Comparison of ENCODE assay signal across 7 mouse cellular contexts in genomic region chr11:118145771-118146351, GRCm38 (mm10). TPM values are rescaled to one million over a fixed set of nuclear protein-coding genes. Genes with fewer than 3 reads are reported as not detected.
A peak's percentile ranks its signal among the peaks of the same experiment; 100 is the strongest.
DNase-seq lines count a peak whose midpoint lies in the region; ATAC-seq and TF ChIP-seq lines count a peak whose summit lies in the region.

No protein-coding gene starts in this region.

- peaks cover 8% of the 10 kb centered on the region for H3K4me1 ChIP-seq in cortical plate, adult 2 months (ENCODE audit: control insufficient read depth, insufficient read depth, low read length)
- H3K4me1 ChIP-seq in intestine, embryonic 15.5 days (replicated peaks): peaks cover 23% of the 10 kb centered on the region
- no peaks in the 10 kb centered on the region for H3K4me1 ChIP-seq in lung, postnatal 0 days (ENCODE audit: insufficient read depth, low read depth, low read length)
- H3K4me1 ChIP-seq in stomach, embryonic 16.5 days (ENCODE audit: control insufficient read depth, insufficient read depth, low read length): peaks cover 15% of the 10 kb centered on the region; the same call in 1 of the 2 replicates

- peak; percentile 50; the same call in 1 of the 2 replicates for ATAC-seq in intestine, embryonic 15.5 days
- ATAC-seq in lung, postnatal 0 days: peak; percentile 95
- peak; percentile 46; the same call in 1 of the 2 replicates for ATAC-seq in stomach, embryonic 16.5 days (ENCODE audit: insufficient read depth, low FRiP score)

- 0 out of 2 replicates have a peak overlapping the region, but pooled peaks have one; percentile 12 for H3K27ac ChIP-seq in cortical plate, adult 2 months (ENCODE audit: insufficient read depth, low read length)
- no peak overlapping the region for H3K27ac ChIP-seq in intestine, embryonic 15.5 days
- peak overlapping the region; percentile 84 for H3K27ac ChIP-seq in lung, postnatal 0 days (ENCODE audit: low read length)
- H3K27ac ChIP-seq in stomach, embryonic 16.5 days (ENCODE audit: low read length): peak overlapping the region; percentile 79

- WGBS in intestine, embryonic 15.5 days: 59% methylated on average over 16 of the region's 16 CpGs
- 51% methylated on average over 16 of the region's 16 CpGs for WGBS in lung, postnatal 0 days
- 56% methylated on average over 16 of the region's 16 CpGs for WGBS in stomach, embryonic 16.5 days

- 0 out of 2 replicates have a peak, but pooled peaks have one; percentile 27 for TF ChIP-seq POLR2A in cortical plate, adult 2 months (IDR thresholded peaks at IDR 0.05; ENCODE audit: extremely low read depth, insufficient read depth, low read length)

- no peaks in the 10 kb centered on the region for H3K27me3 ChIP-seq in intestine, embryonic 15.5 days (replicated peaks)
- no peaks in the 10 kb centered on the region for H3K27me3 ChIP-seq in lung, postnatal 0 days (replicated peaks; ENCODE audit: insufficient read depth, low read length)
- no peaks in the 10 kb centered on the region for H3K27me3 ChIP-seq in stomach, embryonic 16.5 days (ENCODE audit: control insufficient read depth, insufficient read depth, low read length)

- no peaks in the 10 kb centered on the region for H3K9me3 ChIP-seq in intestine, embryonic 15.5 days
- no peaks in the 10 kb centered on the region for H3K9me3 ChIP-seq in lung, postnatal 0 days (ENCODE audit: low read length)
- H3K9me3 ChIP-seq in stomach, embryonic 16.5 days (replicated peaks; ENCODE audit: control insufficient read depth, low read length): no peaks in the 10 kb centered on the region

- H3K4me2 ChIP-seq in intestine, embryonic 15.5 days (replicated peaks): 0 out of 2 replicates have a peak overlapping the region, but pooled peaks have one; percentile 14
- peak overlapping the region; percentile 41 for H3K4me2 ChIP-seq in lung, postnatal 0 days (replicated peaks; ENCODE audit: low read depth, low read length)
- 0 out of 2 replicates have a peak overlapping the region, but pooled peaks have one; percentile 5 for H3K4me2 ChIP-seq in stomach, embryonic 16.5 days (ENCODE audit: low read depth, low read length)

- DNase-seq in NIH3T3 (ENCODE audit: low read depth): peak; percentile 52
- DNase-seq in lung, postnatal 0 days (ENCODE audit: low spot score): peak; percentile 89
- no peak for DNase-seq in ovary, postnatal 14 days (ENCODE audit: low spot score)
- DNase-seq in cerebellum, adult 18-20 months: no peak

- H3K9ac ChIP-seq in intestine, embryonic 15.5 days: no peak overlapping the region
- H3K9ac ChIP-seq in lung, postnatal 0 days (replicated peaks; ENCODE audit: low read depth): 0 out of 2 replicates have a peak overlapping the region, but pooled peaks have one; percentile 12
- H3K9ac ChIP-seq in stomach, embryonic 16.5 days (ENCODE audit: low read length): peak overlapping the region; percentile 40; the same call in 1 of the 2 replicates

- H3K36me3 ChIP-seq in intestine, embryonic 15.5 days: no peaks in the 10 kb centered on the region
- no peaks in the 10 kb centered on the region for H3K36me3 ChIP-seq in lung, postnatal 0 days (ENCODE audit: insufficient read depth, low read length)
- H3K36me3 ChIP-seq in stomach, embryonic 16.5 days (ENCODE audit: control insufficient read depth, insufficient read depth, low read length): no peaks in the 10 kb centered on the region

- H3K4me3 ChIP-seq in cortical plate, adult 2 months (ENCODE audit: insufficient read depth, low read length): 0 out of 2 replicates have a peak overlapping the region, but pooled peaks have one; percentile 8
- H3K4me3 ChIP-seq in intestine, embryonic 15.5 days (replicated peaks): no peak overlapping the region
- 0 out of 2 replicates have a peak overlapping the region, but pooled peaks have one; percentile 9 for H3K4me3 ChIP-seq in lung, postnatal 0 days (ENCODE audit: low read depth, low read length)
- peak overlapping the region; percentile 13; the same call in 1 of the 2 replicates for H3K4me3 ChIP-seq in stomach, embryonic 16.5 days (replicated peaks; ENCODE audit: low read length)

- TF ChIP-seq EP300 in lung, postnatal 0 days (IDR thresholded peaks at IDR 0.05): peak; percentile 99

- no peak for TF ChIP-seq CTCF in cortical plate, adult 2 months (IDR thresholded peaks at IDR 0.05; ENCODE audit: extremely low read depth, insufficient read depth, low read length)
- no peak for TF ChIP-seq CTCF in lung, postnatal 0 days (IDR thresholded peaks at IDR 0.05)

RNA-seq across cellular contexts. Expression of gene Dnah17, which starts 15.4 kb away (rescaled TPM):
- 0.06 and 0.10 TPM in 2 replicates for polyA plus RNA-seq in cortical plate, adult 2 months (2012; rRNA removed)
- polyA plus RNA-seq in intestine, embryonic 15.5 days (2015; fragmentation: Nextera tagmentation; extraction: Ambion mirVana): 0.08 and 0.16 TPM in 2 replicates
- polyA plus RNA-seq in lung, postnatal 0 days (2015; fragmentation: Nextera tagmentation; extraction: Ambion mirVana): 0.08 and 0.10 TPM in 2 replicates
- 0.13 and 0.14 TPM in 2 replicates for polyA plus RNA-seq in stomach, embryonic 16.5 days (2015; fragmentation: Nextera tagmentation; extraction: Ambion mirVana)

Comparison
In these comparisons a context has a peak if more than half of its experiments do, and no peak if none do; other contexts are left out.
1. DNase-seq: peak in NIH3T3 (single experiment) and lung, postnatal 0 days (single experiment); none in ovary, postnatal 14 days (single experiment) and cerebellum, adult 18-20 months (0 of 2).
2. Peak in every context shown above with its lines, with median percentiles within 50 percentile points of each other: ATAC-seq and H3K4me2 ChIP-seq.